9 mouse cellular contexts compared by ENCODE assay signal in genomic region chr14:62637436-62638344, GRCm38 (mm10). TPM values are rescaled to one million over a fixed set of nuclear protein-coding genes. Genes with fewer than 3 reads are reported as not detected.
DNase-seq lines count a peak whose midpoint lies in the region; ATAC-seq lines count a peak whose summit lies in the region.
"Had no signal": no experiment of that assay in that cellular context is flagged by ENCODE, and none has a peak within 500 bp of the region (broad histone marks: within the 10 kb centered on the region; RNA-seq: fewer than 3 reads in every experiment).

No protein-coding gene starts in this region.

- no peak overlapping the region for H3K9ac ChIP-seq in midbrain, embryonic 12.5 days (replicated peaks)
- no peak overlapping the region for H3K9ac ChIP-seq in midbrain, embryonic 11.5 days (ENCODE audit: low read length)
- H3K9ac ChIP-seq in forebrain, embryonic 15.5 days (replicated peaks) = no peak overlapping the region

- no peaks in the 10 kb centered on the region for H3K27me3 ChIP-seq in midbrain, embryonic 12.5 days
- no peaks in the 10 kb centered on the region for H3K27me3 ChIP-seq in midbrain, embryonic 11.5 days (ENCODE audit: control insufficient read depth, insufficient read depth, low read length)
- H3K27me3 ChIP-seq in forebrain, embryonic 15.5 days = no peaks in the 10 kb centered on the region

- H3K4me3 ChIP-seq in midbrain, embryonic 12.5 days = no peak overlapping the region
- H3K4me3 ChIP-seq in midbrain, embryonic 11.5 days (ENCODE audit: low read depth, low read length) = no peak overlapping the region
- H3K4me3 ChIP-seq in forebrain, embryonic 15.5 days = no peak overlapping the region
- H3K4me3 ChIP-seq: erythroblast, embryonic 14.5 days had no signal

- no peak for DNase-seq in midbrain, embryonic 11.5 days (ENCODE audit: low spot score, missing footprints)
- DNase-seq in left cerebral cortex, adult 9 months (ENCODE audit: low spot score in 2 of 2) = peak; percentile 39 to 44
- DNase-seq in right cerebral cortex, postnatal 10 days (ENCODE audit: low spot score in 2 of 2) = peak; percentile 56 to 76
- DNase-seq in thymus, postnatal 14 days = no peak
- no peak for DNase-seq in thymus, postnatal 10 days (ENCODE audit: low spot score in 2 of 2)
- DNase-seq in lung, postnatal 14 days = no peak

- peak; percentile 27; the same call in 1 of the 2 replicates for ATAC-seq in midbrain, embryonic 12.5 days (ENCODE audit: low FRiP score, low read depth)
- no peak for ATAC-seq in midbrain, embryonic 11.5 days (ENCODE audit: low FRiP score)
- peak; percentile 82 for ATAC-seq in forebrain, embryonic 15.5 days (replicated peaks)

- H3K36me3 ChIP-seq in midbrain, embryonic 12.5 days = no peaks in the 10 kb centered on the region
- no peaks in the 10 kb centered on the region for H3K36me3 ChIP-seq in midbrain, embryonic 11.5 days (ENCODE audit: control insufficient read depth, insufficient read depth, low read length)
- no peaks in the 10 kb centered on the region for H3K36me3 ChIP-seq in forebrain, embryonic 15.5 days

- peak overlapping the region; percentile 21; the same call in 1 of the 2 replicates for H3K27ac ChIP-seq in midbrain, embryonic 12.5 days (replicated peaks)
- H3K27ac ChIP-seq in midbrain, embryonic 11.5 days (ENCODE audit: low read depth, low read length) = no peak overlapping the region
- H3K27ac ChIP-seq in forebrain, embryonic 15.5 days (replicated peaks) = peak overlapping the region; percentile 78

- H3K4me1 ChIP-seq in midbrain, embryonic 12.5 days = peaks cover 13% of the 10 kb centered on the region
- H3K4me1 ChIP-seq in midbrain, embryonic 11.5 days (ENCODE audit: control insufficient read depth, insufficient read depth, low read length) = peaks cover 4% of the 10 kb centered on the region; the same call in 1 of the 2 replicates
- peaks cover 12% of the 10 kb centered on the region for H3K4me1 ChIP-seq in forebrain, embryonic 15.5 days

- no peaks in the 10 kb centered on the region for H3K9me3 ChIP-seq in midbrain, embryonic 12.5 days
- no peaks in the 10 kb centered on the region for H3K9me3 ChIP-seq in midbrain, embryonic 11.5 days (ENCODE audit: control insufficient read depth, low read length)
- no peaks in the 10 kb centered on the region for H3K9me3 ChIP-seq in forebrain, embryonic 15.5 days

- 25% methylated on average over 9 of the region's 9 CpGs for WGBS in midbrain, embryonic 12.5 days
- 32% methylated on average over 9 of the region's 9 CpGs for WGBS in midbrain, embryonic 11.5 days
- 25% methylated on average over 9 of the region's 9 CpGs for WGBS in forebrain, embryonic 15.5 days

- peak overlapping the region; percentile 10 for H3K4me2 ChIP-seq in midbrain, embryonic 12.5 days (replicated peaks)
- no peak overlapping the region for H3K4me2 ChIP-seq in midbrain, embryonic 11.5 days
- H3K4me2 ChIP-seq in forebrain, embryonic 15.5 days (replicated peaks) = peak overlapping the region; percentile 8

RNA-seq across cellular contexts. Expression of gene Serpine3, which starts 25.8 kb away (rescaled TPM):
- polyA plus RNA-seq in midbrain, embryonic 12.5 days (2016; fragmentation: Nextera tagmentation; extraction: Ambion mirVana) = not detected in 2 replicates
- polyA plus RNA-seq in midbrain, embryonic 11.5 days (2014; fragmentation: Nextera tagmentation; extraction: Ambion mirVana) = not detected in 2 replicates
- not detected in 2 replicates for polyA plus RNA-seq in forebrain, embryonic 15.5 days (2015; fragmentation: Nextera tagmentation; extraction: Ambion mirVana)
- polyA plus RNA-seq: erythroblast, embryonic 14.5 days had no signal

Comparison
In these comparisons a context has a peak if more than half of its experiments do, and no peak if none do; other contexts are left out.
1. DNase-seq: peak in left cerebral cortex, adult 9 months (2 of 2) and right cerebral cortex, postnatal 10 days (2 of 2); none in midbrain, embryonic 11.5 days (single experiment), thymus, postnatal 14 days (single experiment), thymus, postnatal 10 days (0 of 2) and lung, postnatal 14 days (single experiment).